Mouse (Mus musculus) small intestine, adult 2 months (tissue): ENCODE data around the gene 0610009B22Rik.
"Not testable (repeated sequence)": the region's sequence is repeated elsewhere in the genome, so short reads cannot be mapped to it uniquely, and the experiment has no call there.

Experiments used
- CTCF ChIP-seq: fragments of 200-500 bp; IDR thresholded peaks from 2 replicates; pipeline ENCODE4 v1.5.1; 2012; ENCODE audit warnings: low read depth, mild to moderate bottlenecking, control low read depth, inconsistent platforms, low read length, moderate library complexity, mixed read lengths; ENCODE audit not compliant: insufficient replicate concordance, insufficient read length; ENCODE audit errors: extremely low read depth
- POLR2A ChIP-seq: fragments of 200-500 bp; IDR thresholded peaks from 2 replicates; pipeline ENCODE4 v1.6.1; 2012; ENCODE audit warnings: low read depth, mild to moderate bottlenecking, control low read depth, inconsistent platforms, low read length, moderate library complexity

GRCm38 (mm10) chr11:51664747-51665146, 23.9 kb downstream of the 0610009B22Rik start:
- not testable (repeated sequence) for TF ChIP-seq CTCF, POLR2A
